ENCODE assay signal across 16 mouse cellular contexts in the genomic region with DNA sequence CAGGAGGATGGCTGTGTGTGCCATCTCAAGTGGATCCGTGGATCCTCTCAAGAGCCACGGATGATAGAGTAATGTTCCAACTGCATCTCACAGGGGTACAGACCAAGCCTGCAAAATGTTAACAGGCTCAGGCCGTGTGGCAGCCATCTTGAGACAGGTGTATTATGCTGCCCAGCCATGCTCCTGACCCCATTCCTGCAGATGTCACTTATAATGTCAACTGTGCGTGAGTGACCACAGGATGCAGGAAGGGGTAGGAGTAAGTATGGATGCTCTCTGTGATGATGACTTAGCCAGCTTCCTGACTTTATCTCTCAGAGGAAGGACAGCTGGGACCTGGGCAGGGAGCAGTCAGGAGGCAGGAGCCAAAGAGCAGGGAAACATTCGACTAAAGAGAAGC.
"Had no signal": no experiment of that assay in that cellular context is flagged by ENCODE, and none has a peak within 500 bp of the region (broad histone marks: within the 10 kb centered on the region; RNA-seq: fewer than 3 reads in every experiment).

No protein-coding gene starts in this region.

- DNase-seq: retina, postnatal 1 day; right cerebral cortex, adult 18-20 months; right cerebral cortex, postnatal 14 days; right cerebral cortex, postnatal 25 days; right cerebral cortex, postnatal 4 days; spleen, adult 18-20 months; thymus, adult 18-20 months; thymus, adult 2 months; thymus, postnatal 14 days; thymus, postnatal 25 days; thymus, postnatal 36 days; thymus, postnatal 4 days had no signal

- H3K9me3 ChIP-seq: neural tube, embryonic 15.5 days; stomach, embryonic 15.5 days had no signal

- H3K27ac ChIP-seq: neural tube, embryonic 13.5 days; neural tube, embryonic 15.5 days; stomach, embryonic 15.5 days; stomach, postnatal 0 days had no signal

- H3K9ac ChIP-seq: neural tube, embryonic 13.5 days; neural tube, embryonic 15.5 days; stomach, embryonic 15.5 days had no signal

- H3K27me3 ChIP-seq: neural tube, embryonic 13.5 days; neural tube, embryonic 15.5 days; stomach, embryonic 15.5 days had no signal

- H3K4me3 ChIP-seq: neural tube, embryonic 13.5 days; neural tube, embryonic 15.5 days; stomach, embryonic 15.5 days had no signal

- H3K4me2 ChIP-seq: neural tube, embryonic 13.5 days; neural tube, embryonic 15.5 days; stomach, embryonic 15.5 days had no signal

- H3K36me3 ChIP-seq: neural tube, embryonic 15.5 days had no signal
